Mouse (Mus musculus): ENCODE measurements at regions not wholly inside any gene's neighbourhood (a gene's known extent, or its start where the extent isn't known, plus 50 kb on each side); places are given as distances from the start of the nearest gene placed in this dataset.
A peak's percentile ranks its signal among the peaks of the same experiment; 100 is the strongest.
"Not testable (repeated sequence)": the region's sequence is repeated elsewhere in the genome, so short reads cannot be mapped to it uniquely, and the experiment has no call there.

- Histone ChIP-seq H3K36me3 (ENCODE audit: insufficient read depth, low read length) (no peaks in the 10 kb centered on the region), H3K27me3 (ENCODE audit: insufficient read depth, low read length) (no peaks in the 10 kb centered on the region), H3K9me3 (ENCODE audit: low read length) (no peaks in the 10 kb centered on the region), H3K27ac (ENCODE audit: low read depth, low read length) (no peak overlapping the region), H3K4me2 (ENCODE audit: low read depth, low read length, poor library complexity, severe bottlenecking) (no peak overlapping the region), H3K9ac (replicated peaks; ENCODE audit: low read length, poor library complexity, severe bottlenecking) (no peak overlapping the region), H3K4me3 (ENCODE audit: low read depth, low read length) (no peak overlapping the region), H3K4me1 (ENCODE audit: insufficient read depth, low read length) (no peaks in the 10 kb centered on the region)
- ATAC-seq (ENCODE audit: low FRiP score) (peak; percentile 65; the same call in 1 of the 2 replicates), DNase-seq (ENCODE audit: low spot score) (peak; percentile 81)
- TF ChIP-seq CTCF (IDR thresholded peaks at IDR 0.05), result no peak
- WGBS, result 21% methylated on average over 5 of the region's 5 CpGs
Measured at GRCm38 (mm10) chr13:82059498-82059897, 276.6 kb downstream of the Cetn3 start.

- not testable (repeated sequence) for H3K9me3 ChIP-seq (ENCODE audit: low read length); H3K27ac ChIP-seq (ENCODE audit: low read depth, low read length); H3K9ac ChIP-seq (replicated peaks; ENCODE audit: low read length, poor library complexity, severe bottlenecking); H3K27me3 ChIP-seq (ENCODE audit: insufficient read depth, low read length); H3K36me3 ChIP-seq (ENCODE audit: insufficient read depth, low read length); DNase-seq (ENCODE audit: low spot score); ATAC-seq (ENCODE audit: low FRiP score); H3K4me3 ChIP-seq (ENCODE audit: low read depth, low read length); H3K4me2 ChIP-seq (ENCODE audit: low read depth, low read length, poor library complexity, severe bottlenecking); H3K4me1 ChIP-seq (ENCODE audit: insufficient read depth, low read length)
- 100% methylated on average over 2 of the region's 2 CpGs for WGBS
Measured at GRCm38 (mm10) chr13:82063880-82064279, 281.0 kb downstream of the Cetn3 start.

- no peaks in the 10 kb centered on the region for H3K9me3 ChIP-seq (ENCODE audit: low read length)
- no peak for TF ChIP-seq CTCF (IDR thresholded peaks at IDR 0.05)
- H3K27me3 ChIP-seq (ENCODE audit: insufficient read depth, low read length), result no peaks in the 10 kb centered on the region
- H3K27ac ChIP-seq (ENCODE audit: low read depth, low read length), result no peak overlapping the region
- H3K9ac ChIP-seq (replicated peaks; ENCODE audit: low read length, poor library complexity, severe bottlenecking), result no peak overlapping the region
- ATAC-seq (ENCODE audit: low FRiP score), result no peak
- no peaks in the 10 kb centered on the region for H3K36me3 ChIP-seq (ENCODE audit: insufficient read depth, low read length)
- 70% methylated on average over 1 of the region's 1 CpGs for WGBS
- no peak for DNase-seq (ENCODE audit: low spot score)
- no peak overlapping the region for H3K4me3 ChIP-seq (ENCODE audit: low read depth, low read length)
- H3K4me2 ChIP-seq (ENCODE audit: low read depth, low read length, poor library complexity, severe bottlenecking), result no peak overlapping the region
- H3K4me1 ChIP-seq (ENCODE audit: insufficient read depth, low read length), result no peaks in the 10 kb centered on the region
Measured at GRCm38 (mm10) chr13:82066174-82066573, 283.3 kb downstream of the Cetn3 start.

GRCm38 (mm10) chr13:82066674-82067270, 283.9 kb downstream of the Cetn3 start:
- H3K27ac ChIP-seq (ENCODE audit: low read depth, low read length), result no peak overlapping the region
- WGBS, result 82% methylated on average over 3 of the region's 3 CpGs

GRCm38 (mm10) chr13:82072449-82072848, 289.6 kb downstream of the Cetn3 start:
- no peak for DNase-seq (ENCODE audit: low spot score)
- no peaks in the 10 kb centered on the region for H3K27me3 ChIP-seq (ENCODE audit: insufficient read depth, low read length)
- no peak overlapping the region for H3K27ac ChIP-seq (ENCODE audit: low read depth, low read length)
- no peaks in the 10 kb centered on the region for H3K4me1 ChIP-seq (ENCODE audit: insufficient read depth, low read length)
- H3K36me3 ChIP-seq (ENCODE audit: insufficient read depth, low read length), result no peaks in the 10 kb centered on the region
- no peak overlapping the region for H3K4me2 ChIP-seq (ENCODE audit: low read depth, low read length, poor library complexity, severe bottlenecking)
- no peak for TF ChIP-seq CTCF (IDR thresholded peaks at IDR 0.05)
- no peak overlapping the region for H3K4me3 ChIP-seq (ENCODE audit: low read depth, low read length)
- no peak for ATAC-seq (ENCODE audit: low FRiP score)
- no peak overlapping the region for H3K9ac ChIP-seq (replicated peaks; ENCODE audit: low read length, poor library complexity, severe bottlenecking)
- 79% methylated on average over 1 of the region's 1 CpGs for WGBS
- no peaks in the 10 kb centered on the region for H3K9me3 ChIP-seq (ENCODE audit: low read length)

More at GRCm38 (mm10) chr13:82066674-82067270, 283.9 kb downstream of the Cetn3 start:
- DNase-seq (ENCODE audit: low spot score) (no peak), ATAC-seq (ENCODE audit: low FRiP score) (no peak)
- no peaks in the 10 kb centered on the region for H3K4me1 ChIP-seq (ENCODE audit: insufficient read depth, low read length)
- H3K36me3 ChIP-seq (ENCODE audit: insufficient read depth, low read length), result no peaks in the 10 kb centered on the region
- no peak overlapping the region for H3K4me2 ChIP-seq (ENCODE audit: low read depth, low read length, poor library complexity, severe bottlenecking)
- no peaks in the 10 kb centered on the region for H3K27me3 ChIP-seq (ENCODE audit: insufficient read depth, low read length)
- no peak overlapping the region for H3K4me3 ChIP-seq (ENCODE audit: low read depth, low read length)
- H3K9ac ChIP-seq (replicated peaks; ENCODE audit: low read length, poor library complexity, severe bottlenecking), result no peak overlapping the region
- TF ChIP-seq CTCF (IDR thresholded peaks at IDR 0.05), result no peak
- H3K9me3 ChIP-seq (ENCODE audit: low read length), result no peaks in the 10 kb centered on the region

- H3K27ac ChIP-seq (ENCODE audit: low read depth, low read length), result no peak overlapping the region
- no peak overlapping the region for H3K4me3 ChIP-seq (ENCODE audit: low read depth, low read length)
- ATAC-seq (ENCODE audit: low FRiP score) (no peak), DNase-seq (ENCODE audit: low spot score) (no peak)
- no peak for TF ChIP-seq CTCF (IDR thresholded peaks at IDR 0.05)
- H3K36me3 ChIP-seq (ENCODE audit: insufficient read depth, low read length), result no peaks in the 10 kb centered on the region
- H3K9me3 ChIP-seq (ENCODE audit: low read length), result no peaks in the 10 kb centered on the region
- no peaks in the 10 kb centered on the region for H3K27me3 ChIP-seq (ENCODE audit: insufficient read depth, low read length)
- H3K4me1 ChIP-seq (ENCODE audit: insufficient read depth, low read length), result no peaks in the 10 kb centered on the region
- H3K4me2 ChIP-seq (ENCODE audit: low read depth, low read length, poor library complexity, severe bottlenecking), result no peak overlapping the region
- no peak overlapping the region for H3K9ac ChIP-seq (replicated peaks; ENCODE audit: low read length, poor library complexity, severe bottlenecking)
Measured at GRCm38 (mm10) chr13:82073343-82073742, 290.5 kb downstream of the Cetn3 start.
